Mouse (Mus musculus) heart, embryonic 14.5 days (tissue): Measurements from ENCODE around the gene Tgfbr3. TPM values are rescaled to one million over a fixed set of nuclear protein-coding genes. Genes with fewer than 3 reads are reported as not detected.
A peak's percentile ranks its signal among the peaks of the same experiment; 100 is the strongest.

ENCODE experiments used
- ATAC-seq: fragments of 200-750 bp; cut with Nextera tagmentation; 2 replicates; pipeline ENCODE4 v1.8.0; 2017; ENCODE audit warnings: low read depth, moderate TSS enrichment; ENCODE audit not compliant: insufficient number of reproducible peaks, insufficient read depth, low FRiP score
- H3K27ac ChIP-seq, 2 experiments: fragments of 200-500 bp in 1 of 2; fragments of 300-500 bp in 1 of 2; sonication (generic) in 1 of 2; replicated peaks in 1 of 2; 2 replicates each; pipeline ENCODE4 v1.5.1; 2012 to 2014; ENCODE audit warnings: low read depth in 2 of 2, low read length in 2 of 2, control low read depth in 1 of 2, mild to moderate bottlenecking in 1 of 2, mixed read lengths in 1 of 2; ENCODE audit not compliant: control insufficient read depth in 1 of 2, insufficient read depth in 1 of 2
- H3K27me3 ChIP-seq: fragments of 300-500 bp; sonication (generic); 2 replicates; pipeline ENCODE4 v1.6.1; 2014; ENCODE audit warnings: mild to moderate bottlenecking, low read length, control low read depth; ENCODE audit not compliant: control insufficient read depth, insufficient read depth
- H3K36me3 ChIP-seq: fragments of 300-500 bp; sonication (generic); 2 replicates; pipeline ENCODE4 v1.6.1; 2014; ENCODE audit warnings: mild to moderate bottlenecking, control low read depth, low read length, mixed read lengths; ENCODE audit not compliant: control insufficient read depth, insufficient read depth
- H3K4me1 ChIP-seq, 2 experiments: fragments of 200-500 bp in 1 of 2; fragments of 300-500 bp in 1 of 2; sonication (generic) in 1 of 2; 2 replicates each; pipeline ENCODE4 v1.6.1; 2012 to 2014; ENCODE audit warnings: low read length in 2 of 2, control low read depth in 1 of 2, mixed read lengths in 1 of 2; ENCODE audit not compliant: control insufficient read depth in 2 of 2, insufficient read depth in 2 of 2
- H3K4me2 ChIP-seq: fragments of 300-500 bp; sonication (generic); 2 replicates; pipeline ENCODE4 v1.6.1; 2014; ENCODE audit warnings: mild to moderate bottlenecking, low read length
- H3K4me3 ChIP-seq, 2 experiments: fragments of 200-500 bp in 1 of 2; fragments of 300-500 bp in 1 of 2; sonication (generic) in 1 of 2; 2 replicates each; pipeline ENCODE4 v1.5.1; 2012 to 2014; ENCODE audit warnings: low read length in 2 of 2, mild to moderate bottlenecking in 2 of 2, control low read depth in 1 of 2, low read depth in 1 of 2, moderate library complexity in 1 of 2; ENCODE audit not compliant: control insufficient read depth in 1 of 2, insufficient read depth in 1 of 2
- H3K9ac ChIP-seq: fragments of 300-500 bp; sonication (generic); 2 replicates; pipeline ENCODE4 v1.6.1; 2014; ENCODE audit warnings: mild to moderate bottlenecking, low read length
- H3K9me3 ChIP-seq: fragments of 300-500 bp; sonication (generic); 2 replicates; pipeline ENCODE4 v1.6.1; 2016; ENCODE audit warnings: low read length, control low read depth; ENCODE audit not compliant: control insufficient read depth
- WGBS: fragments of 180-500 bp; shearing (Covaris S2); extraction: QIAGEN DNeasy Blood & Tissue Kit; methylation state at CpG from one replicate; pipeline ENCODE4 v1.1.7; 2014; 5-methylcytosine and 5-hydroxymethylcytosine counted together
- polyA plus RNA-seq: library from polyadenylated mRNA; unstranded; fragments of >200 nt; fragmentation: Nextera tagmentation; extraction: Ambion mirVana; gene quantifications from 2 replicates; pipeline ENCODE4 v1.2.1, GENCODE M21; 2014

The Tgfbr3 gene
- polyA plus RNA-seq, 1 experiment from 2014 or later = 24.1 TPM

DNA sequence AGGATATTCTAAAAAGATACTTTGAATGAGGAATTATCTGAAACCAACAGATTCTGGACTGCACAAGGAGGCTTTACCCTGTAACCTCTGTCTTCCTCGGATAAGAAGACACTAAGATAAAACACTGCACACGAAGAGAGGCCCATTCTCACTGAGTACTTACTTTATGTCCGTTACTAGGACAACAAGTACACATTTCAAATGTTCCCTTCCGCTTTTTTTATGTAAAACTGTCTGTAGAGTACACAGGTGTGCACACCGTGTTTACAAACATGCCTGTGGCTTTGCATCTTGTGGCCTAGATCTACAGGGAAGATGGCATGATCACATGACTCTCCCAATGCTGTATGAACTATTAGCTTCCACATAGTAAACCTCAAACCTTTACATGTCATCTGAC is 146.6 kb downstream of the Tgfbr3 start:
- no peak overlapping the region for H3K9ac ChIP-seq
- no peak for ATAC-seq
- no peak overlapping the region for H3K27ac ChIP-seq
- H3K36me3 ChIP-seq = peaks cover 37% of the 10 kb centered on the region
- H3K4me3 ChIP-seq = no peak overlapping the region
- H3K4me1 ChIP-seq = peaks cover 8 to 15% of the 10 kb centered on the region in 2 experiments
- H3K27me3 ChIP-seq = no peaks in the 10 kb centered on the region
- no peak overlapping the region for H3K4me2 ChIP-seq
- 78% methylated on average over 5 of the region's 5 CpGs for WGBS
- no peaks in the 10 kb centered on the region for H3K9me3 ChIP-seq

DNA sequence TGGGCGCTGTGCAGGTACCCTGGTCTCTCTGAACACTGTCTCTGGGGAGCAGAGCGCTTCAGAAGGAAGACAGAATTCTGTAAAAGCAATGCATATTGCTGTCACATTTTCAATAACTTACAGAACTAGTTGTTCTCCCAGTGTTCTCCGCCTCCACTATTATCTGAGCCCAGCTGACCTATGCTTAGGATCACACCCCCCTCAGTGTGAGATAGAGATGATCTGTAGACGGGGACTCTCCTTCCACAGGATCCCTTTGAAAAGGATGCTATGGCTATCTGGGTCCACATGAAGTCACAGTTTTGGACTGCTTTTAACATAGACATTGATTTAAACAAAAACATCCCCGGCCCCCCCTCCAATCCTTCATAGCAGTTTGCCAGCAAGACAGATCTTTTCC is 148.1 kb downstream of the Tgfbr3 start:
- no peak overlapping the region for H3K4me2 ChIP-seq
- H3K4me3 ChIP-seq = no peak overlapping the region
- H3K9me3 ChIP-seq = no peaks in the 10 kb centered on the region
- H3K27me3 ChIP-seq = no peaks in the 10 kb centered on the region
- H3K27ac ChIP-seq = no peak overlapping the region
- peaks cover 5 to 8% of the 10 kb centered on the region in 2 experiments for H3K4me1 ChIP-seq
- H3K9ac ChIP-seq = no peak overlapping the region
- H3K36me3 ChIP-seq = peaks cover 48% of the 10 kb centered on the region
- 79% methylated on average over 5 of the region's 5 CpGs for WGBS
- no peak for ATAC-seq

DNA sequence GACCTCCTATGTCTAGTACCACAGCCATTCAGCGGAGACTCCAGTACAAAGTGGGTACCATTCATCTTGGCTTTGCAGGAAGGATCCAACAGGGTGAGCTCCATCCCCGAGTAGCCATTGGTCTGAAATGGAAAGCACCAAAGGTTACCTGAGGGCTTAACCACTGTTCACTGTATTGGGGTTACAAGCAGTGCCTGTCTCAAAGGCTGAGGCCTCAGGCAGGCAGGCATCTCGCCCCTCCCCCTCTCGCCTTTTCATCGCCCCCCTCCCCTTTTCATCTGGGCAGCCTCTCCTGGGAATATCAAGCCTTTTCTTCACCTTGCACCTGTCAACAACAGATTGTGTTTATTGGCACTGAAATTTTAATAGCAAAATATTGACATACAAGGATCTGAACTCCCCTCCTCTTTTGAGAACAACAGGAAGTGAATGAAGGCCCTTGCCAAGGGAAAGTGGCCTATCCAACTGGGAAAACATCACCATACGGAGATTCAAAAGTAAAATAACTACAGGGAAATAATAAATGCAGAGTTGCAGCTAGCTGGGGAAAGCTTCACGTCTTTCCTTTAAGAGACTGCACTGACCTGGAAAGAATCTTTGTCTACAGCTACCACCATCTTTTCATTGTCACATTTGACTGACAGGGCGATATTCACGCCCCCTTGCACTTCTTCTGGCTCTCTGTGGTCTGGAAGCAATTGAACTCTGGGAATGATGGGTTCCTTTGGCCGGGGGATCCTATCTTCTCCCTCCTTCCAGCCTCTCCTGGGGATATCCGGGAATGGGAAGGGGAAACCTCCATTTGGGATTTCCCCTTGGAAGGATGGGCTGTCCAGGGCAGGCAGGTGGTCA is 149.4 kb downstream of the Tgfbr3 start:
- WGBS = 86% methylated on average over 11 of the region's 11 CpGs

GRCm38 (mm10) chr5:107133336-107133735 is 156.1 kb downstream of the Tgfbr3 start:
- H3K4me3 ChIP-seq = no peak overlapping the region
- no peaks in the 10 kb centered on the region for H3K9me3 ChIP-seq
- peaks cover 22 to 38% of the 10 kb centered on the region in 2 experiments for H3K4me1 ChIP-seq
- 90% methylated on average over 2 of the region's 2 CpGs for WGBS
- peaks cover 75% of the 10 kb centered on the region for H3K36me3 ChIP-seq
- H3K27me3 ChIP-seq = no peaks in the 10 kb centered on the region
- ATAC-seq = no peak
- no peak overlapping the region for H3K4me2 ChIP-seq
- no peak overlapping the region for H3K9ac ChIP-seq
- no peak overlapping the region for H3K27ac ChIP-seq

More for the DNA sequence above, 149.4 kb downstream of the Tgfbr3 start:
- peaks cover 59% of the 10 kb centered on the region for H3K36me3 ChIP-seq
- no peaks in the 10 kb centered on the region for H3K27me3 ChIP-seq
- no peak overlapping the region for H3K4me3 ChIP-seq
- peaks cover 0 to 2% of the 10 kb centered on the region in 2 experiments; a peak in 2 of 4 replicates for H3K4me1 ChIP-seq
- no peaks in the 10 kb centered on the region for H3K9me3 ChIP-seq
- no peak overlapping the region for H3K9ac ChIP-seq
- H3K27ac ChIP-seq = no peak overlapping the region
- ATAC-seq = no peak
- no peak overlapping the region for H3K4me2 ChIP-seq

DNA sequence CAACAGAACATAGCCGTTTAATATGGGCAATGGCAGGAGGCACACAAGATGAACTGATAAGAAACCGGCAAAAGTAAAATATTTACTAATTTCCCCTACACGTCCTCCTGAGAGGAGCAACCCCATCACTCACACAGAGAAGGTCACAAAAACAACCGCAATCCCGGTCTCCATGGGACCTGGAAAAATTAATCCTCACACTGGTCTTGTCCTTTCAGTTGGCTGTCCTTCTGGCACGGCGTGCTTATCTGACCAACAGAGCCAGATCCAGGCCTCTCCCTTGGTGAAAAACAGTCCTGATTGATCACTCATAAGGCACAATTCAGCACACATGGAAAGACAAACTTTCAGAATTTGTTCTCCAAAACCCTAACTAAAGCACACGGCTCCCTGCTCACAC is 157.2 kb downstream of the Tgfbr3 start:
- ATAC-seq = no peak
- H3K36me3 ChIP-seq = peaks cover 68% of the 10 kb centered on the region
- WGBS = 64% methylated on average over 8 of the region's 8 CpGs
- H3K27me3 ChIP-seq = no peaks in the 10 kb centered on the region
- no peak overlapping the region for H3K9ac ChIP-seq
- no peak overlapping the region for H3K4me2 ChIP-seq
- H3K27ac ChIP-seq = no peak overlapping the region
- H3K4me1 ChIP-seq = peaks cover 22 to 47% of the 10 kb centered on the region in 2 experiments
- H3K9me3 ChIP-seq = no peaks in the 10 kb centered on the region
- H3K4me3 ChIP-seq = no peak overlapping the region

GRCm38 (mm10) chr5:107129304-107129703 is 160.1 kb downstream of the Tgfbr3 start:
- no peak overlapping the region for H3K4me2 ChIP-seq
- peak; percentile 77 for ATAC-seq
- WGBS = 22% methylated on average over 5 of the region's 5 CpGs
- peak overlapping the region; percentile 76 to 77 for H3K27ac ChIP-seq
- no peaks in the 10 kb centered on the region for H3K9me3 ChIP-seq
- peaks cover 41% of the 10 kb centered on the region for H3K36me3 ChIP-seq
- peak overlapping the region; percentile 10; the same call in 1 of the 2 replicates for H3K9ac ChIP-seq
- no peaks in the 10 kb centered on the region for H3K27me3 ChIP-seq
- H3K4me3 ChIP-seq = no peak overlapping the region
- H3K4me1 ChIP-seq = peaks cover 24 to 72% of the 10 kb centered on the region in 2 experiments

DNA sequence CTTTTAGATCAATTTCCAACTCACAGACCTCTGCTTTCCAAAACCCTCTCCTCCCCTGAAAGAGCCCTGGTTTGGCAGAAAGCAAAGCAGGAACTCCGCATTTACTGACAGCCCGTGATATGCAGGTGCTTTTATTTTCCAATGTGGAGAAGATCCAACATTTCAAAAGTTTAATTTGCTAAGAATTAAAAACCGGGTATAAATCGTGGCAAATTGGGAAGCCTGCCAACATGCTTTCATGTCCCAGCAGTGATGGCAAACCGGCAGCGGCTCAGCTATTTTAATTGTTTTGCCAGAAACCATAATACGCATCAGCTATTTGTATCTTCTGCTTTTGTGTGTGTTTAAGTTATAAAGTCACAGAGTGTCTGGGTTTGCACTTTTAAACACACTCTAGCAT is 162.9 kb downstream of the Tgfbr3 start:
- ATAC-seq = no peak
- Histone ChIP-seq H3K9me3 (no peaks in the 10 kb centered on the region), H3K4me3 (no peak overlapping the region), H3K36me3 (peaks cover 19% of the 10 kb centered on the region), H3K4me1 (peaks cover 19 to 66% of the 10 kb centered on the region in 2 experiments), H3K27ac (peak overlapping the region in 1 of 2 experiments; percentile 19; a peak in 1 of 4 replicates), H3K4me2 (no peak overlapping the region), H3K9ac (no peak overlapping the region), H3K27me3 (no peaks in the 10 kb centered on the region)
- 47% methylated on average over 7 of the region's 7 CpGs for whole genome bisulfite sequencing
